Mouse (Mus musculus) embryo, embryonic 9.5 days (tissue): Measurements from ENCODE around the gene Dcxr.

Source experiments
- DNase-seq: peaks from one replicate; pipeline ENCODE4 v3.0.0-alpha.2; 2017; ENCODE audit errors: extremely low spot score

Dcxr gene

DNA sequence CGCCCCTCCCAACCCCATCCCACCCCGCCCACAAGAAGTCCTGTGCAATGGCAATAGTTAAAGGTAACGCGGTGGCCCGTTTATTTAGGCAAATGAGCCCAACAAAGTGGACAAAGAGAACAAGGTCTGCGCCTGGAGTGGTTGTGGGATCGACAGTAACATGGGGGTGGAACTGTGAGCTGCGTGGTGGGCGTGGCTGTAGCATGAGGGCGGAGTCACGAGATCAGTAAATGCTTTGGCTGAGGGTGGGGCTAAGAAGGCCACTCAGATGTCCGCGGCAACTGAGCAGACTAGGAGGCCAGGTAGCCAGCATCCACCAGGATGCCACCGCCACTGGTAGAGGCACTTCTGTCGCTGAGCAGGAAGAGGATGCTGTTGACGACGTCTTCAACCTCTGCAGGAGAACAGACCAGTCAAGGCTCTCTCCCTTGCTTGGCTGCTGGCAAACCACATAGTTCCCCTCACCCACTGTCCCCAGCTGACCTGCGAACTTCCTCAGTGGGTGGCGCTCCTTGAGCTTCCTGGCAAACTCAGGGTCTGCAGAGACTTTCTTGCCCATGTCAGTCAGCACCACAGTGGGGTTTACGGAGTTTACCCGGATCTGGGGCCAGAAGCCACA is 2.5 kb upstream of the Dcxr start:
- DNase-seq, result peak; percentile 65

DNA sequence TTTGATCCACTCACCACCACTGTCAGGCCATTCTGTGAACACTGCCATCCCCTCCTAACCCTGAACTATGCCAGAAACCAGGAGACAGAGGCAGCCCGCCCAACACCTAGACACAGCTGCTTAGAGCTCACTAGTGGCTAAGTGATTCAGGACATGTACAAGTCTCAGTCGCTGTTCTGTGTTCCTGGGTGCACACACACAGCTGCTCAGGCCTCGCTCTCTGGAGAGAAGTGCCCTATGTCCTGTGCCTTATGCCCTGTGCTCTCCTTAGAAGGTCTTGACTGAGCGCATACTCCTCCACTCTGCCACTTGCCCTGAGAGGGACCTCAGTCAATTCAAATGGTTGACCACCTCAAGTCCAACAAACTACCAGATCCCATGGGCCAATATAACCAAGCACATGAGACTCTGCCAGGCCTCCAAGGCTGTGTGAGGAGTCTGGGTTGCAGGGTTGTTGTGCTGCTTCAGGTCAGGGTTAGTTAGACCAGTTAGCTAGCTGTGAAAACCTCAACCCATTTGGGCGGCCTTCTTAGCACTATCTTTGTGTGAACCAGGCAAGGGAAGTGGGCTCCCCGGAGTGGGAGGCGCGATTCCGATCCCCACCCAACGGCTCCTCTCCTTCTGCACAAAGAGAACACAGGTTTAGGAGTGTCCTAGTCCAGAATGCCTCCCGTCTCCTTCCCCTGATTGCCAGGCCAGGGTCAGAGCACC is 1.6 kb upstream of the Dcxr start:
- DNase-seq, result no peak

DNA sequence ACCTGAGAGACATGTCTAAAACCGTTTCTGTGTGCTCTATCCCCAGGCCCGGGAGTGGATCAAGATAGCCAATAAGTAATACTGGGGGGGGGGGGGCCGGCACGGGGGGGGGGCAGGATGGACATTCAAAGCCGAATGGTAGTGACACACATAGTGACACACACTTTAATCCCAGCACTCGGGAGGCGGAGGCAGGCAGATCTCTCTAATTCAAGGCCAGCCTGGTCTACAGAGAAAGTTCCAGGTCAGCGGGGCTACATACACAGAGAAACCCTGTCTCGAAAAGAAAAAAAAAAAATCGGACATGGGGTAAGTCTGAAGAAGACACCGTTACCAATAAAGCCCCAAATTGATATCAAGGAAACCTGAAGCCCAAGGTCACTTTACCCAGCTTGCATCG is 483 bp upstream of the Dcxr start:
- no peak for DNase-seq

DNA sequence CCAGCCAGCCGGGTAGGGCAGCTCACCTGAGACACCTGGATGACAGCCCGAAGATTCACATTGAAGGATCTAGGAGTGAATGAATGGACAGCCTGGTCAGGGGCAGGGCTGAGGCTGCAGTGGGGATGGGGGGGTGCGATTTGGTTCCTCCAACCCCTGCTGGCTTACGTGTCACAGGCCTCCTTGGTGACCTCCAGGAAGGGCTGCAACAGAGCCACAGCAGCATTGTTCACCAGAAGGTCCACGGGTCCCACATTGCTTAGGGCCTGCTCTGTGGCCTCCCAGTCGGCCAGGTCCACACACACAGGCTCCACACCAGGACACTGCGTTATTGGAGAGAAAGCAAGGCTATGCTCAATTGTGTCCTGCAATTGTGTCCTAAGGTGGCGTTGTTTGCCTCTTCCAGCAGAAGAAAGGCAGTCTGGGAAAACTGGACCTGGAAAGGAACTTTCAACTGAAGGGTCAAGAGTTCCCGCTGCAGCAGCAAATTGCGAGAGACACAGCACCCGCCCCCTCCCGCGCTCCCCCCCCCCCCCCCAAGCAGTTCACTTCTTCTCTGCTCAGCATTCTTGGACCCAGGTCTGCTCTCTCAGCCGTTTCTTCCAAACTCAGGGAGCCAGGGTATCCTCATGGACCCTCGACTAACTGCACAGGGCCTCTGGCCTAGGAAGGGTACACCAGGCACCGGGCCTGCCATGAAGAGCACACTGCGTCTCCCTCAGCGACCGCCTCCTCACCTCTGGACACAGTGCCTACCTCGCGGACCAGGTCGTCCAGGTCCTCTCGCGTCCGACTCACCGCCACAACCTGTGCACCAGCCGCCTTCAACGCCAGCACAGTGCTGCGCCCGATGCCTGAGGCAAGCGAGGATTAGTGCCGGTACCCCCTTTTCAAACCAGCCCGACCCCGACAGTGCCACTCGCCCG is 575 bp downstream of the Dcxr start:
- no peak for DNase-seq

DNA sequence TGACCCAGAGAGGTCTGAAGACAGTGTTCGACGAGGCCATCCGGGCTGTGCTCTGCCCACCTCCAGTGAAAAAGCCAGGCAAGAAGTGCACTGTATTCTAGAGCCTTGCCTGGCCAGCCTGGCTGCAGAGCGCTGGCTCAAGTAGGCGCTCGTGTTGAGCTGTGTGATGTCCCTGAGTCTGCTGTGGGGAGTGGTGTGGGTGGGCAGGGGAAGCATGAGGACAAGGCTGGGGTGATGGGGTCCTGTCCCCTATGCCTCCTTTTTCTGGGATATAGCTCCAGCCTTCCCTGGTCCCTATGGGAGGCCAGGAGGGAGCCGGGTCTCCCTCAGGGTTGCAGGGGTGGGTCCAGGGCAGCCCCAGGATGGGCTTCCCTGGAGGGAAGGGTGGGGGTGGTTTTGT is 3.6 kb downstream of the Dcxr start:
- DNase-seq, result no peak

DNA sequence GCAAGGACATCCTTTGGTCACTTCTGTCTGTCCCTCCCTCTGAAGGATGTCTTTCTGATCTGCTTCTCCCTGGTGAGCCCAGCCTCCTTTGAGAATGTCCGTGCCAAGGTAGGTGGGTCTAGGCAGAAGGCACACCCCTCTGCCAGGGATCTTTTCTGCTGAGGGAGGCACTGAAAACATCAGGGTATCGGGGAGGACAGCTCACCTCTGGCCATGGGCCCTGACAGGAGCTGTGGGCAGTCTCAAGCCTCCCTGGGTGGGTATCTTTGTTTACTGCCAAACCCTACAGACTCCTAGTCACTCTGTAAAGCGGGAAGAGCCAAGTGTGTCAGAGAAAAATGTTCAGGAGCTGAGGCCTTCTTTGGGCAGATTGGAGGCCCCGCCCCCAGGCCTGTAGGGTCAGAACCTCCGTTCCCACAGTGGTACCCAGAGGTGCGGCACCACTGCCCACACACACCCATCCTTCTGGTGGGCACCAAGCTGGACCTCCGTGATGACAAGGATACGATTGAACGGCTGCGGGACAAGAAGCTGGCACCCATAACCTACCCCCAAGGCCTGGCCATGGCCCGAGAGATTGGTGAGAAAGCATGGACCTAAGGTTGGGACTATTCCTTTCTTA is 4.2 kb downstream of the Dcxr start:
- no peak for DNase-seq

DNA sequence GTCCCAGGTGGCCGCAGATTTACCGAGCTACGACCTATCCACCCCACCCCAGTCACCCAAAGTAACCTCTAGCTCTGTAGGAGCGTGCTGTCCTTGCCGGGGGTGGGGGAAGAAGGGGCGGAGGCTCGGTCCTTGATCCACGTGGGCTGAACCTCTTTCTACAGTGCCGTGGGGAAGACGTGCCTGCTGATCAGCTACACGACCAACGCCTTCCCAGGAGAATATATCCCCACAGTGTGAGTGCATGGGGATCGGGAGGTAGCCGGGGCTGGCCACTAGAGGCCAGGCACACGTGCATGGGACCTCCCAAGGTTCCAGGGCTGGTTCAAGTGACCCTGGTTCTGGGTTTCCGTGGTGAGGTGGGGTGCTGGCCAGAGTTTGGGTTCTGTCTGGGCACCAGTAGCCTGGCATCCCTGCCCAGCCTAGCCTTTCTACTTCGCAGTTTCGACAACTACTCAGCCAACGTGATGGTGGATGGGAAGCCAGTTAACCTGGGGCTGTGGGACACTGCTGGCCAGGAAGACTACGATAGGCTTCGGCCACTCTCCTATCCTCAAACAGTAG is 4.9 kb downstream of the Dcxr start:
- DNase-seq, result no peak

DNA sequence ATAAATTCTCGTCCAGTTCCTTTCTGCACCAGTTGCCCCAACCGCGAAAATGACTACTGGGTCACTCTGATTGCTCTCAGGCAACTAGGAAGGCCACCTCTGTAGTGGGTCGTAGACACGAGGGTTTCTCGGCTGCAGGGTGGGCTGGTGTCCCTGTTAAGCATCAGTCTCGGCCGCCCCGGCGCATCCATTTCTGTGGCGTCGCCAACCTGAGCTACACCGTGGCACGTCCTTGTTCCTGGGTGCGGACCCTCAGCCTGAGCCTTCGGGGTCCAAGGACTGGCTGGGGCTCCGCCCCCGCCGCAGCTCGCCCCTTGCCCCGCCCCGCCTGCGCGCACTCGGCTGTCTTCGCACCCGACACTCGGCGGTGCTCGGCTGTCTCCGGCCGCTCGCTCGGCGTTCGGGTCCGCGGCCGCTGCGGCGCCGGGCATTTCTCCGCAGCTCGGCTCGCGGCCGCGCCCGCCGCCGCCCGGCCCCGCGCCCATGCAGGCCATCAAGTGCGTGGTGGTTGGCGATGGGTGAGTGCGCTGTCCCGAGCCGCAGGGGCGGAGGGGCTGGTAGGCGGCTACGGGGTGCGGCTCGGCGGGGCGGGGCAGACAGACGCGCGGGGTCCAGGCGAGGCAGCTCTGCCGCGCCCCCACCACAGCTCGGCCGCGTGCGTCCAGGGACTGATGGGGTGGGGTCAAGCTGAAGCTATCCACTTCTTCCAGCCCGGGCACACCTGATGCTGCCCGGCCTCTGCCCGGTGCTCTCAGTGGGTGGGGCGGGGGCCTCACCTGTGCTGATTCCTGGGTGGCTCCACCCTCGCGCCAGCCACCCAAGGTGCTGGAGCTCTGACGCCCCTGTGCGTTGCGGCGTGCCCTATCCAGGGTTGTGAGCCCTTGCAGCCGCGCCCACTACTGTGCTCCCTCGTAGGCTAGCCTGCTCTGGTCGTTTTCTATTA is 5.7 kb downstream of the Dcxr start, which contains the start of gene Rac3:
Gene Rac3 (plus strand): TSS at position 347 of the 943 bp plus-strand sequence.
- DNase-seq, result peak; percentile 81

DNA sequence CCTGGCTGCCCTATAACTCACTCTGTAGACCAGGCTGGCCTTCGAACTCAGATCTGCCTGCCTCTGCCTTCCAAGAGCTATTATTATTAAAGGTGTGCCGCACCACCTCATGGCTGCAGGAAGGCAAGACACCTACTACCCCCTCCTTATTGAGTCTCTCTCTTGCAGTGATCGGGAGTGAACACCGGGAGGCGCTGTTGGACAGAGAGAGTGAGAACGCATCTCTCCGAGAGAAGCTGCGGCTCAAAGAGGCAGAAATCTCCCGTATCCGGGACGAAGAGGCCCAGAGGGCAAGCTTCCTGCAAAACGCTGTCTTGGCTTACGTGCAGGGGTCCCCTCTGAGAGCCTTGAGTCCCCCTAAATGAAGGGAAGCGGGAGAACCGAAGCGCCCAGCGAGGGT is 6.6 kb downstream of the Dcxr start:
- peak; percentile 91 for DNase-seq

DNA sequence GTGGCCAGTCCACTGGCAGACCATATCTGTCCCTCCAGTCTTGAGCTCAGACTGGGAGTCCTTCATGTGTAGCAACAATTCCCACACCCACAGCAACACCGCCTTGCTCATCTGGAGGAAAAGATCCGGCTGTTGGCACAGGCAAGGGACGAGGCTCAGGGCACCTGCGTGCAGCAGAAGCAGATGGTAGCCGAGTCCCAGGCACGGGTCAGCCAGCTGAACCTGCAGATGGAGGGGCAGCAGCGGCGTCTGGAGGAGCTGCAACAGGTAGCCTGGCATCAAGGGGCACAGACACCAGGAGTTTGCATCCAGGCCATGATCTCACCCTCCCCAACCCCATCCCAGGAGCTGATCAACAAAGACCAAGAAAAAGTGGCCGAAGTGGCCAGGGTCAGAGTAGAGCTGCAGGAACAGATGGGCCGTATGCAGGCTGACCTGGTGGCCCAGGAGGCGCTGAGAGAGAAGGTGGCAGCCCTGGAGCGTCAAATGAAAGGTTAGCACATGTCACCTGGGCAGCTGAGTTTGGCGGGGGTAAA is 7.2 kb downstream of the Dcxr start:
- no peak for DNase-seq

DNA sequence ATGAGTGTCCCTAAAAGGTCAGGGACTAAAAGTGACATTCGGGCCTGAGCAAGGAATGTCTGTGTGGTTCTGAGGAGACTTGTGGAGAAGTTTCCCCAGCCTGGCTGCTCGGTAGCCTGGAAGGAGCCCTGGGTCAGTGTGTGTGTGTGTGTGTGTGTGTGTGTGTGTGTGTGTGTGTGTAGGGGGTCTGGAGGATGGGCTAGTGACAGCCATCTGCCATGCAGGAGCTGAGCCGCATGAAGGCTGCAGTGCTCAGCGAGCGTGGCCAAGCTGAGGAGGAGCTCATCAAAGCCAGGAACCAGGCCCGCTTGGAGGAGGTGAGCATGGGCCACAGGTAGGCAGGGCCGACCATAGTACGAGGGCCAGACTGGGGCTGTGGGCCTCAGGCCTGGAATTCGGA is 7.8 kb downstream of the Dcxr start:
- no peak for DNase-seq

DNA sequence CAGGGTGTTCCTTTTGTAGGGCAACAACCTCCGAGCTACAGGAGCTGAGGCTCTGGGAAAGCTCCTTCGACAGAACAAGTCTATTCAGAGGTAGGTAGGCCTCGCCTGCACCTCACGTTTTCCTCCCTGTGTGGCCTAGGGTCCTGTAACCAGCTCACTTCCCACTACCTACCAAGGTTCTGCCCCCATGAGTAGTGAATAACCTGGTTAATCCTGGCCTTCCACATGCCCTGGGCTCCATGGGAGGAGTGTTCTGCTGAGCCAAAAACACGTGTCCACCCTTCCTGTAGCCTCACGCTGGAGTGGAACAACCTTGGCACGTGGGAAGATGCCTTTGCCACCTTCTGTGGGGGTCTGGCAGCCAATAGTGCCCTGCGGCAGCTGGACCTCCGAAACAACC is 11.9 kb downstream of the Dcxr start:
- DNase-seq, result no peak

DNA sequence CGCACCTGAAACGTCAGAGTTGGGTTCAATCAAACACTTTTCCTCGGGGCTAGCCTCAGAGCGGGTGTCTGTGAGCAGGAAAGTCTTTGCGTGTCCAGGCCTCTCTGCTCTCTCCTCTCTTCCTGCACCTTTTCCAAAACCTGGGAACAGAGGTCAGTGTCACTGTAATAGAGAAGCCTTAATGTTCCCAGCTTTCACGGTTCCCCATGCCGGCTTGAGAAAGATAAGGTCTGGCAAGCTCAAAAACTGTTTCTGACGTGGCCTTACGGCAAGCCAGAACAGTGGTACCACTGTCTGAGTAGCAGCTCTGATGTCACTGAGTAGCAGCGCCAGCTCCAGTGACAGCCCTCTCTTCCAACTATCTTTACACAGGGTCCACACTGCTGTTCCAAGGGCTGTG is 12.5 kb downstream of the Dcxr start:
- no peak for DNase-seq

DNA sequence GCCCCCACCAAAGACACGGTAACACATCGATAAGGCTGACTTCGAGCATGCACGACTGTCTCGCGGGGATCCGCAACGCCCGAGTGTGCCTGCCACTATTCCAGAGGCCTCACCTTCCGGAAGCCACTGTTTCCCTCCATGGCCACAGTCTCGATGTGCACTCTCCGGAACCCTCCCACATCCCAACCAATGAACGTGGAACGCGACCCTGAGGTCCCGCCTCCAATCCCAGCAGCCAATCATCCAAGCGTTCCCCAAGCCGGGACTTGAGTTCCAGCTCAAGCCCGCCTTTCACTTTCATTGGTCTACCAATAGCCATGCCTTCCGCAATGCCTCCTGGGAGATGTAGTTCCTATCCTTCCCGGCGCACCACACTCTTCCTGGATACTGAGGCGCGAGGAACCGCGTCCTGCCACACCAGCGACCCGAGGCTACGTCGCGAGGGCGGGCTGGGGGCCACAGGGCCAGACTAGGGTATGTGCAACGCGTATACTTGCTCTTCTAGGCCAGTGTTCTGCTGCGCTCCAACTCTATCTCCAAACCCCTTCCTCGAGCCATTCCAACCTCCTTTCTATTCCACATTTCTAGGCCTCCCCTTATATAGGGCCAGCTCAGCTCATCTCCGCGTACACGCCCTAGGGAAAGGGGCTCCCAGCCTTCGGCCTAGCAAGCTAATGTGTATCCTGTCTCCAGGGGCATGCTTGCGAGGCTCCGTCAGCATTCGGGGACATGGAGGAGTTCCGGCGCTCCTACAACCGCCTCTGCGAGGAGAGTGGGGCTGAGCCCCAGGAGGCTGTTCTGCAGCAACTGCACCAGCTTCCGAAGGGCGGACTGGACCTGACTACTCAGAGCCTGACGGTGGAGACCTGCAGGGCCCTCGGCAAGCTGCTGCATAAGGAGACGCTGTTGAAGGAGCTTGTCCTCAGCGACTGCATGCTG is 13.2 kb downstream of the Dcxr start, which contains the start of the genes Cenpx and Lrrc45:
Gene Cenpx (minus strand): TSS at position 159 of the 939 bp plus-strand sequence.
Gene Lrrc45 (plus strand): TSS at position 346 of the 939 bp plus-strand sequence.
- DNase-seq, result peak; percentile 96

DNA sequence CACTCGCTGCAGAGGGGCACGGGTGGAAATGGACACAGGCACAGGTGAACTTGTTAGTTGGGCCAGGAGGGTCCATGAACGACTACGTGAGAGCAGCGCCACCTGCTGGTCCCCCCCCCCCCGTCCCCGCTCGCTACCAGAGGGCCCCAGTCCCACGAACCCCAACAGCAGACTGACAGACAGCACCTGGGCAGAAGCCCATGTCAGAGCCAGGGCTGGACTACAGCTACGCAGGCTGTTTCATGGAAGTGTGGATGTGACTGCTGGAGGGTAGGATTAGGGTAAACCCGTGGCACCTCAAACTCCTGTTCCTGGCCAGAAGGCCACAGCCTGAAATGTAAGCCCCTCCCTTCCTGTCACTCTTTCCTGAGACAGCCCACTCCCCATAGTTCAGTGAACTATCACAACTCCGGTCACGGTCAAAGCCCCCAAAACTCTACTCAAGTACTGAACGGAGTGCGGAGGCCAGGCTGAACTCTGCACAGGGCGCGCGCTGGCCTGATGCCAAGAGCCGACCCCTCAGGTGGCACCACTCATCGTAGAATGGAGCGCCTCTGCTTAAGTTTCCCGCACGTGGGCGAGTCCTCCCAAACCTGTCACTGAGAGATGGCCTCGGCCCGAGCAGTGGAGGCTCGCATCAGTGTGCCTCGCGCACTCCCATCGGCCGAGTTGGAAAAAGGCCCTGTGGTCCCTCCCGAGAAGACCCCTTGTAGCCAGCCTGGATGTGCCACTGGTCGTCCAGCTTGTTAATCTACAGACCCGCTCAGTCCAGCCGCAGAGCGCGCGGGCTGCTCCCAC is 14.1 kb downstream of the Dcxr start:
- peak; percentile 81 for DNase-seq

DNA sequence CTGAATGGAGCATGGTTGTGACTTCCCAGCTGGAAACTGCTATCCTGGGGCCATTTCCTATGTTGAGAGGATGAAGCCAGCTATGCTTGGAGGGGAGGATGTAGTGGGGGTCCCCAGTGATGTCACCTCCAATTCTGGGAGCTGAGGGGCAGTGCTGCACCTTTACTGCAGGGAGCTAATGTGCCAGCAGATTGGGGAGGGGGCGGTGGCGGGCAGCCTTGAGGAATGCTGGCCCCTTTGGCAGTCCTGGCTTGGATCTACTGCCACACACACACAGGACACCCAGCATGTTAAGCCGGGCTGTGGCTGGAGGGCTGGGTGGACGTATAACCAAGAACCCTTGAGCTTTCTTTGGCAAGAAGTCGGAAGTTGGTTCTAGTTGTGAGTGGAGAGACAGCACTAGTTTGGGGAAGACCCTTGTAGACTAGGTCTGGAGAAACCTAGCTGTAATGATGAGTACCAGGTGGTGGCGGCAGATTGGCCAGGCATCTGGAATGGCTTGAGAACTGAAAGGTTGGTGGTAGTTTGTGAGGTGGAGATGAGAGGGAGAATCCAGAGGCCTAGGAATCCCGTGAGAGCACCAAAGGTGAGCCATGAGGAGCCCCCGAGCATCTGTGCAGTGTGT is 15.0 kb downstream of the Dcxr start:
- no peak for DNase-seq

DNA sequence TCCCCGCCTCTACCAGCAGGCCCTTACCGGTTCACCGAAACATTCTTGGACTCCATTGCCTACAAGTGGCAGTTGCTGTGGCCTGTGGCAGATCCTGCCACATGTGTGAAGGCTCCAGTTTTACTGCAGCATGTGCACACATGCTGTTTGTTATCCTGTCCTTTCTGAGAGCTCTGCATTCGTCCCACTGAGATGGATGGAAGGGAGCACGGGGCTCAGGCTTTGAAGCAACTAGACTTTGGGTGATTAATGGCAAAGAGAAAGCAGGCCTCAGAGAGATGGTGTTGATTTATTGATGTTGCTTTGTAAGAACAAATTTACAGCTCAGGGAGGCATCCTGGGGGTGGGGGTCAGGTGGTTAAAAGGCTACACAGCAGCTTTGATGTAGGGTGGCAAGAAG is 16.4 kb downstream of the Dcxr start:
- DNase-seq, result no peak

DNA sequence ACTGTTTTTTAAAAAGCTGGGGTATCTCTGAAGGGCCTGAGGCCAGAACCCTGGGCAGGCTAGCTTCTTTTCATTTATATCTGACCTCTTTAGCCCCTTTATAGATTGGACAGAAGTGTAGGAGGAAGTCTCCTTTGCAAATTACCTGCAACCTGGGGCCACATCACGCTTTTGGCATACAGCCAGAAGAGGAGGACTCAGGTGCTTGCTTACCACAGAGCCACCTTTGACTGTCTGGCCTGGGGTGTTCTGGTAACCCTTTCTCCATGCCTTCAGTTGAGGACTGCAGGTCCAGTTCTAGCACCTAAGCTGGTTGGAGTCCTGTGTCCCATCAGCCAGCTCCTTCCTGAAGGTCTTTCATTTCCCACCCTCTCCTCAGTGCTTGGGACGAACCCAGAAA is 17.5 kb downstream of the Dcxr start:
- no peak for DNase-seq
